Mouse (Mus musculus): ENCODE data around the gene Ezh1.

Ezh1 gene

DNA sequence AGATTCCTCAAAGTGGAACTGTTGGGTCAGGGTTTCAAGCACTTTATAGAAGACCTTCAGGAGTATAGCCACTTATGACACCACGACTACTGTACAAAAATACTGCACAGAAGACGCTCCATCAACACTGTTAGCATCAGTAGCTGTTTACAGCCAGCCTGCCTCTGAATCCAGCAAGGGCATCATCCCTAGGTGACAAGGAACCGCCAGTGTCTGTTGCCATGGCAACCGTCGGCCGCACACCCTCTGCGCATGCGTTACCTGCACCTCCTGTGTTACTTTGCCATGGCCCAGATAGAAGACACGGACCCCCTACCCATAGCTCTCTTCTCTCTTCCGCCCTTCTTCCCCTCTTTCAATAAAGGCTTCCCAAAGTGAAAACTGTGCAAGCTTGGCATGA, 79.9 kb downstream of the Ezh1 start:
- no peak for DNase-seq (ENCODE audit: low read depth, low spot score)

DNA sequence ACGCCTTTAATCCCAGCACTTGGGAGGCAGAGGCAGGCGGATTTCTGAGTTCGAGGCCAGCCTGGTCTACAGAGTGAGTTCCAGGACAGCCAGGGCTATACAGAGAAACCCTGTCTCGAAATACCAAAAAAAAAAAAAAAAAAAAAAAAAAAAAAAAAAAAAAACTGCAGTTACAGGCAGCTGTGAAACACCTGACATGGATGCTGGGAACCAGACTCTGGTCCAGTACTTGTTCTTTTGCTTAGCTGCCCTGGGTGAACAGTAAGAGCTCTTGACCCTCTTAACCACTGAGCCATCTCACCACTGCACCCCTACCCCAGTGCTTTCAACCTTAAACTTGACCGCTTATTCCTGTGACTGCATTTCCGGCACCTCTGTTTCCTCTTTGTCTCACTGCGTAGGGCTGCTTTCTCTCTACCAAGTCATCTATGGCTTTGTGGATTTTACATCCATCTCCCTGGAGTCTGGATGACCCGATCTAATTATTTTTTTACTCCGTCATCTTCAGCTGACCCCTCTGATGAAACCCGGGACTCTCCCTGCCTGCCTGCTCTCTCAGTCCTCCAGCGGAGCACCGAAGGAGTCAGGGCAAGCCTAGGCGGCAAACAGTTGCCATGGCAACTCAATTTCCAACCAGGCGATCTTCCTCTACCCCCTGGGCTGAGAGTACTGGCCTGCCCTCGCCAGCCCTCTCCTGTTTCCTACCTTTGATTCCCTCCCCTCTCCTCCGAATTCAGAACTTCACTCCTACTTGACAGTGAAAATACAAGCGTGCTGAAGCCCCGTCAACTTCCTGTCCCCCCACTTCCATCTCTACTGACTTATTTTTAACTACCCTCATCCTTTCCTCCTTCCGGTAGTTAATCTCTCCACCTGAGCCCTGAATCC, 82.7 kb downstream of the Ezh1 start:
- peak; percentile 76 for DNase-seq (ENCODE audit: low read depth, low spot score)

DNA sequence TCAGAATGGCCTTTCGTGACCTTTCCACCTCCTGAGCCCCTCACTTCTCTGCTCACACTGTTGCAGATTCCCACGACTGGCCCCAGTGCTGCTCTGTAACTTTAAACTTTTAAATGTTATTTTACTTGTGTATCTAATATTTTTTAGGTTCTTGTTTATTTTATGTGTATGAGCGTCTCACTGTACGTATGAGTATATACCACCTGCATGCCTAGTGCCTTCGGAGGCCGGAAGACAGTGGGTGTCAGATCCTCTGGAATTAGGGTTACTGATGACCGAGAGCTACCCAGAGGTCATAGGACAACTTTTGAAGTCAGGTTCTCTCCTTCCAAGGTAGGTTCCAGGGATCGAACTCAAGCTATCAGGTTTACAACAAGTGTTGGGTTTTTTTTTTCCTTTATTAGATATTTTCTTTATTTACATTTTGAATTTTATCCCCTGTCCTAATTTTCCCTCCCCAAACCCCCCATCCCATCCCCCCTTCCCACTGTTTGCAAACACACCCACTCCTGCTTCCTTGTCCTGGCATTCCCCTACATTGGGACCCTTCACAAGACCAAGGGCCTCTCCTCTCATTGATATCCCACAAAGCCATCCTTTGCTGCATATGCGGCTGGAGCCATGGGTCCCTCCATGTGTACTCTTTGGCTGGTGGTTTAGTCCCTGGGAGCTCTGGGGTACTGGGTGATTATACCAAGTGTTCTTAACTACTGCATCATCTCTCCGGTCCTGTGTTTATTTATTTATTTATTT, 83.9 kb downstream of the Ezh1 start:
- no peak for DNase-seq (ENCODE audit: low read depth, low spot score)

All from forelimb bud, embryonic 11.5 days (tissue).